Mouse (Mus musculus) liver, embryonic 12.5 days (tissue): Measurements from ENCODE around the gene Prkca. TPM values are rescaled to one million over a fixed set of nuclear protein-coding genes. Genes with fewer than 3 reads are reported as not detected.
A peak's percentile ranks its signal among the peaks of the same experiment; 100 is the strongest.

Experiments used
- ATAC-seq: fragments of 200-750 bp; cut with Nextera tagmentation; 2 replicates; pipeline ENCODE4 v1.8.0; 2017; ENCODE audit warnings: moderate number of reproducible peaks, mild to moderate bottlenecking, moderate library complexity
- H3K27ac ChIP-seq: fragments of 300-500 bp; sonication (generic); 2 replicates; pipeline ENCODE4 v1.5.1; 2016; ENCODE audit warnings: mild to moderate bottlenecking
- H3K27me3 ChIP-seq: fragments of 300-500 bp; sonication (generic); replicated peaks from 2 replicates; pipeline ENCODE4 v1.6.1; 2016; ENCODE audit warnings: mild to moderate bottlenecking, moderate library complexity
- H3K36me3 ChIP-seq: fragments of 300-500 bp; sonication (generic); 2 replicates; pipeline ENCODE4 v1.6.1; 2016; ENCODE audit warnings: mild to moderate bottlenecking, moderate library complexity
- H3K4me1 ChIP-seq: fragments of 300-500 bp; sonication (generic); 2 replicates; pipeline ENCODE4 v1.6.1; 2016
- H3K4me2 ChIP-seq: fragments of 300-500 bp; sonication (generic); 2 replicates; pipeline ENCODE4 v1.6.1; 2016; ENCODE audit warnings: mild to moderate bottlenecking, moderate library complexity
- H3K4me3 ChIP-seq: fragments of 300-500 bp; sonication (generic); 2 replicates; pipeline ENCODE4 v1.5.1; 2016; ENCODE audit warnings: mild to moderate bottlenecking, moderate library complexity
- H3K9ac ChIP-seq: fragments of 300-500 bp; sonication (generic); 2 replicates; pipeline ENCODE4 v1.6.1; 2016; ENCODE audit warnings: mild to moderate bottlenecking, moderate library complexity
- H3K9me3 ChIP-seq: fragments of 300-500 bp; sonication (generic); replicated peaks from 2 replicates; pipeline ENCODE4 v1.6.1; 2016; ENCODE audit warnings: mild to moderate bottlenecking, moderate library complexity
- WGBS: fragments of 180-500 bp; shearing (Covaris S2); methylation state at CpG from one replicate; pipeline ENCODE4 v1.1.7; 2016; ENCODE audit not compliant: insufficient replicate concordance; 5-methylcytosine and 5-hydroxymethylcytosine counted together
- polyA plus RNA-seq: library from polyadenylated mRNA; unstranded; fragments of >200 nt; fragmentation: Nextera tagmentation; extraction: Ambion mirVana; gene quantifications from 2 replicates; pipeline ENCODE4 v1.2.1, GENCODE M21; 2016

Prkca gene
- polyA plus RNA-seq, 1 experiment from 2014 or later: 7.5 TPM

- Histone ChIP-seq H3K9me3 (no peaks in the 10 kb centered on the region), H3K9ac (no peak overlapping the region), H3K27me3 (no peaks in the 10 kb centered on the region), H3K4me3 (no peak overlapping the region), H3K4me1 (no peaks in the 10 kb centered on the region), H3K27ac (no peak overlapping the region), H3K4me2 (no peak overlapping the region), H3K36me3 (no peaks in the 10 kb centered on the region)
- 80% methylated on average over 7 of the region's 7 CpGs for WGBS
- no peak for ATAC-seq
Observed at GRCm38 (mm10) chr11:108160056-108160455, 183.7 kb downstream of the Prkca start.

- Histone ChIP-seq H3K9me3 (no peaks in the 10 kb centered on the region), H3K4me2 (no peak overlapping the region), H3K9ac (no peak overlapping the region), H3K36me3 (no peaks in the 10 kb centered on the region), H3K4me3 (no peak overlapping the region), H3K27ac (no peak overlapping the region), H3K27me3 (peaks cover 11% of the 10 kb centered on the region), H3K4me1 (no peaks in the 10 kb centered on the region)
- ATAC-seq: no peak
- WGBS: 85% methylated on average over 3 of the region's 3 CpGs
Observed at GRCm38 (mm10) chr11:108158046-108158445, 185.7 kb downstream of the Prkca start.

- H3K4me3 ChIP-seq: no peak overlapping the region
- peaks cover 18% of the 10 kb centered on the region for H3K27me3 ChIP-seq
- 65% methylated on average over 5 of the region's 5 CpGs for WGBS
- H3K9ac ChIP-seq: no peak overlapping the region
- ATAC-seq: no peak
- no peaks in the 10 kb centered on the region for H3K36me3 ChIP-seq
- no peak overlapping the region for H3K27ac ChIP-seq
- no peaks in the 10 kb centered on the region for H3K4me1 ChIP-seq
- H3K9me3 ChIP-seq: no peaks in the 10 kb centered on the region
- no peak overlapping the region for H3K4me2 ChIP-seq
Observed at GRCm38 (mm10) chr11:108157074-108157473, 186.7 kb downstream of the Prkca start.

- Histone ChIP-seq H3K4me3 (no peak overlapping the region), H3K4me1 (no peaks in the 10 kb centered on the region), H3K27ac (no peak overlapping the region), H3K9ac (no peak overlapping the region), H3K4me2 (no peak overlapping the region), H3K9me3 (no peaks in the 10 kb centered on the region), H3K27me3 (peaks cover 26% of the 10 kb centered on the region), H3K36me3 (no peaks in the 10 kb centered on the region)
- 63% methylated on average over 5 of the region's 5 CpGs for WGBS
- no peak for ATAC-seq
Observed at GRCm38 (mm10) chr11:108156107-108156506, 187.6 kb downstream of the Prkca start.

GRCm38 (mm10) chr11:108155088-108155580 lies 188.6 kb downstream of the Prkca start:
- no peak overlapping the region for H3K27ac ChIP-seq
- no peak overlapping the region for H3K4me3 ChIP-seq
- H3K4me1 ChIP-seq: no peaks in the 10 kb centered on the region
- ATAC-seq: no peak
- no peaks in the 10 kb centered on the region for H3K36me3 ChIP-seq
- H3K27me3 ChIP-seq: peaks cover 35% of the 10 kb centered on the region
- WGBS: 73% methylated on average over 8 of the region's 8 CpGs
- no peak overlapping the region for H3K4me2 ChIP-seq
- H3K9ac ChIP-seq: no peak overlapping the region
- H3K9me3 ChIP-seq: no peaks in the 10 kb centered on the region

- Histone ChIP-seq H3K4me3 (no peak overlapping the region), H3K4me2 (no peak overlapping the region), H3K27me3 (peaks cover 39% of the 10 kb centered on the region), H3K4me1 (peaks cover 4% of the 10 kb centered on the region), H3K36me3 (no peaks in the 10 kb centered on the region), H3K9ac (no peak overlapping the region), H3K9me3 (no peaks in the 10 kb centered on the region), H3K27ac (no peak overlapping the region)
- WGBS: 58% methylated on average over 9 of the region's 9 CpGs
- ATAC-seq: no peak
Observed at GRCm38 (mm10) chr11:108153997-108154841, 189.5 kb downstream of the Prkca start.

- no peak for ATAC-seq
- Histone ChIP-seq H3K4me1 (peaks cover 17% of the 10 kb centered on the region), H3K4me2 (no peak overlapping the region), H3K27me3 (peaks cover 39% of the 10 kb centered on the region), H3K27ac (no peak overlapping the region), H3K9me3 (no peaks in the 10 kb centered on the region), H3K36me3 (no peaks in the 10 kb centered on the region), H3K4me3 (no peak overlapping the region), H3K9ac (no peak overlapping the region)
- whole genome bisulfite sequencing: 56% methylated on average over 4 of the region's 4 CpGs
Observed at GRCm38 (mm10) chr11:108152591-108152990, 191.1 kb downstream of the Prkca start.

GRCm38 (mm10) chr11:108150410-108150809 lies 193.3 kb downstream of the Prkca start:
- Histone ChIP-seq H3K4me1 (peaks cover 29% of the 10 kb centered on the region), H3K9me3 (no peaks in the 10 kb centered on the region), H3K4me3 (no peak overlapping the region), H3K36me3 (no peaks in the 10 kb centered on the region), H3K9ac (no peak overlapping the region), H3K27ac (no peak overlapping the region), H3K4me2 (no peak overlapping the region), H3K27me3 (peaks cover 39% of the 10 kb centered on the region)
- no peak for ATAC-seq
- WGBS: 61% methylated on average over 7 of the region's 7 CpGs

- H3K9ac ChIP-seq: no peak overlapping the region
- peaks cover 39% of the 10 kb centered on the region for H3K27me3 ChIP-seq
- peaks cover 29% of the 10 kb centered on the region for H3K4me1 ChIP-seq
- peak; percentile 70 for ATAC-seq
- H3K4me2 ChIP-seq: peak overlapping the region; percentile 29; the same call in 1 of the 2 replicates
- no peaks in the 10 kb centered on the region for H3K9me3 ChIP-seq
- 8% methylated on average over 9 of the region's 9 CpGs for WGBS
- no peak overlapping the region for H3K27ac ChIP-seq
- no peak overlapping the region for H3K4me3 ChIP-seq
- no peaks in the 10 kb centered on the region for H3K36me3 ChIP-seq
Observed at GRCm38 (mm10) chr11:108149187-108149586, 194.5 kb downstream of the Prkca start.

GRCm38 (mm10) chr11:108148491-108148890 lies 195.2 kb downstream of the Prkca start:
- Histone ChIP-seq H3K9me3 (no peaks in the 10 kb centered on the region), H3K4me2 (peak overlapping the region; percentile 29; the same call in 1 of the 2 replicates), H3K27ac (no peak overlapping the region), H3K4me1 (peaks cover 29% of the 10 kb centered on the region), H3K4me3 (no peak overlapping the region), H3K27me3 (peaks cover 33% of the 10 kb centered on the region), H3K9ac (no peak overlapping the region), H3K36me3 (no peaks in the 10 kb centered on the region)
- peak; percentile 78 for ATAC-seq
- WGBS: 4% methylated on average over 4 of the region's 4 CpGs

GRCm38 (mm10) chr11:108145752-108146496 lies 197.8 kb downstream of the Prkca start:
- H3K27ac ChIP-seq: no peak overlapping the region
- no peak overlapping the region for H3K4me3 ChIP-seq
- no peaks in the 10 kb centered on the region for H3K36me3 ChIP-seq
- H3K27me3 ChIP-seq: peaks cover 11% of the 10 kb centered on the region
- 54% methylated on average over 13 of the region's 13 CpGs for WGBS
- no peak overlapping the region for H3K9ac ChIP-seq
- H3K4me1 ChIP-seq: peaks cover 32% of the 10 kb centered on the region
- H3K9me3 ChIP-seq: no peaks in the 10 kb centered on the region
- H3K4me2 ChIP-seq: no peak overlapping the region
- ATAC-seq: no peak

- Histone ChIP-seq H3K4me2 (no peak overlapping the region), H3K9ac (no peak overlapping the region), H3K4me1 (peaks cover 32% of the 10 kb centered on the region), H3K27me3 (peaks cover 4% of the 10 kb centered on the region), H3K27ac (no peak overlapping the region), H3K9me3 (no peaks in the 10 kb centered on the region), H3K4me3 (no peak overlapping the region), H3K36me3 (no peaks in the 10 kb centered on the region)
- WGBS: 68% methylated on average over 8 of the region's 8 CpGs
- no peak for ATAC-seq
Observed at GRCm38 (mm10) chr11:108145128-108145527, 198.6 kb downstream of the Prkca start.
